Mouse (Mus musculus) midbrain, embryonic 10.5 days (tissue): ENCODE data around the gene Cotl1. TPM values are rescaled to one million over a fixed set of nuclear protein-coding genes. Genes with fewer than 3 reads are reported as not detected.

Experiments
- DNase-seq: peaks from one replicate; pipeline ENCODE4 v3.0.0-alpha.2; 2017; ENCODE audit warnings: low spot score
- H3K27ac ChIP-seq: fragments of 300-500 bp; sonication (generic); replicated peaks from 2 replicates; pipeline ENCODE4 v1.5.1; 2016; ENCODE audit warnings: mild to moderate bottlenecking
- H3K27me3 ChIP-seq: fragments of 300-500 bp; sonication (generic); 2 replicates; pipeline ENCODE4 v1.6.1; 2016; ENCODE audit warnings: low read depth, mild to moderate bottlenecking; ENCODE audit not compliant: poor library complexity, severe bottlenecking
- H3K36me3 ChIP-seq: fragments of 300-500 bp; sonication (generic); 2 replicates; pipeline ENCODE4 v1.6.1; 2016; ENCODE audit warnings: mild to moderate bottlenecking, moderate library complexity
- H3K4me1 ChIP-seq: fragments of 300-500 bp; sonication (generic); 2 replicates; pipeline ENCODE4 v1.6.1; 2016
- H3K4me3 ChIP-seq: fragments of 300-500 bp; sonication (generic); 2 replicates; pipeline ENCODE4 v1.5.1; 2016; ENCODE audit warnings: mild to moderate bottlenecking, moderate library complexity
- H3K9me3 ChIP-seq: fragments of 300-500 bp; sonication (generic); replicated peaks from 2 replicates; pipeline ENCODE4 v1.6.1; 2016; ENCODE audit warnings: mild to moderate bottlenecking
- WGBS: fragments of 180-500 bp; shearing (Covaris S2); methylation state at CpG from one replicate; pipeline ENCODE4 v1.1.7; 2016; 5-methylcytosine and 5-hydroxymethylcytosine counted together
- polyA plus RNA-seq: library from polyadenylated mRNA; unstranded; fragments of >200 nt; fragmentation: Nextera tagmentation; extraction: Ambion mirVana; gene quantifications from 2 replicates; pipeline ENCODE4 v1.2.1, GENCODE M21; 2016

Gene Cotl1
- polyA plus RNA-seq, 1 experiment from 2014 or later = 197 TPM

GRCm38 (mm10) chr8:119810127-119810868 is 30.0 kb downstream of the Cotl1 start:
- Histone ChIP-seq H3K4me3 (peak overlapping the region; percentile 9; the same call in 1 of the 2 replicates), H3K36me3 (peaks cover 57% of the 10 kb centered on the region), H3K27ac (peak overlapping the region; percentile 81), H3K9me3 (0 out of 2 replicates have a peak, but pooled peaks cover 3% of the 10 kb centered on the region), H3K4me1 (peaks cover 73% of the 10 kb centered on the region), H3K27me3 (no peaks in the 10 kb centered on the region)
- 61% methylated on average over 23 of the region's 23 CpGs for WGBS
- DNase-seq = peak; percentile 53

GRCm38 (mm10) chr8:119809620-119810019 is 30.7 kb downstream of the Cotl1 start:
- no peaks in the 10 kb centered on the region for H3K9me3 ChIP-seq
- 94% methylated on average over 9 of the region's 9 CpGs for WGBS
- H3K36me3 ChIP-seq = peaks cover 50% of the 10 kb centered on the region
- peak overlapping the region; percentile 81 for H3K27ac ChIP-seq
- no peak for DNase-seq
- no peaks in the 10 kb centered on the region for H3K27me3 ChIP-seq
- H3K4me1 ChIP-seq = peaks cover 75% of the 10 kb centered on the region
- no peak overlapping the region for H3K4me3 ChIP-seq

DNA sequence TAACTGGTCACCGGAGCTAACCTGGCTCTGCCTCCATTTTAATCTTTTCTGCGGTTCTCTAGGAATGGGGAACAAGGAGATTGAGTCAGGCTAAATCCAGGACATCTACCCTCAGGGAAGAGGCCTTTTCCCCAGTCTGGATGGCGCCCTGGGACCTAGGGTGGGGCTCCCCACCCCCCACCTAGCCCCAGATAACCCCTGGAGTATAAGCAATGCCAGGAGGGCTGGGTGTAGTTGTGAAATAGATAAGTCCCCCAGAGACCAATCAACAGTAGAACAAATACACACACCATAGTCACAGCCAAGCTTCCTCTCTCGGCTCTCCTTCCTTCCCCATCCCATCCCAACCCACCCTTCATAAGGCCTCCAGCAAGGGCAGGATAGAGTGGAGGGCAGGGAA is 32.7 kb downstream of the Cotl1 start:
- Histone ChIP-seq H3K36me3 (peaks cover 44% of the 10 kb centered on the region), H3K27ac (no peak overlapping the region), H3K9me3 (no peaks in the 10 kb centered on the region), H3K4me3 (no peak overlapping the region), H3K27me3 (no peaks in the 10 kb centered on the region), H3K4me1 (peaks cover 65% of the 10 kb centered on the region)
- 94% methylated on average over 4 of the region's 4 CpGs for WGBS
- DNase-seq = no peak

GRCm38 (mm10) chr8:119806422-119807263 is 33.7 kb downstream of the Cotl1 start:
- H3K4me1 ChIP-seq = peaks cover 59% of the 10 kb centered on the region
- peak overlapping the region; percentile 60; the same call in 1 of the 2 replicates for H3K27ac ChIP-seq
- DNase-seq = no peak
- H3K9me3 ChIP-seq = no peaks in the 10 kb centered on the region
- no peaks in the 10 kb centered on the region for H3K27me3 ChIP-seq
- WGBS = 84% methylated on average over 14 of the region's 14 CpGs
- H3K4me3 ChIP-seq = no peak overlapping the region
- H3K36me3 ChIP-seq = peaks cover 44% of the 10 kb centered on the region

- DNase-seq = no peak
- H3K36me3 ChIP-seq = peaks cover 38% of the 10 kb centered on the region
- no peak overlapping the region for H3K4me3 ChIP-seq
- no peaks in the 10 kb centered on the region; the same call in 1 of the 2 replicates for H3K27me3 ChIP-seq
- H3K9me3 ChIP-seq = no peaks in the 10 kb centered on the region
- H3K27ac ChIP-seq = peak overlapping the region; percentile 47; the same call in 1 of the 2 replicates
- peaks cover 59% of the 10 kb centered on the region for H3K4me1 ChIP-seq
- 85% methylated on average over 8 of the region's 8 CpGs for whole genome bisulfite sequencing
These were observed 35.1 kb downstream of the Cotl1 start for GRCm38 (mm10) chr8:119805275-119805674.

DNA sequence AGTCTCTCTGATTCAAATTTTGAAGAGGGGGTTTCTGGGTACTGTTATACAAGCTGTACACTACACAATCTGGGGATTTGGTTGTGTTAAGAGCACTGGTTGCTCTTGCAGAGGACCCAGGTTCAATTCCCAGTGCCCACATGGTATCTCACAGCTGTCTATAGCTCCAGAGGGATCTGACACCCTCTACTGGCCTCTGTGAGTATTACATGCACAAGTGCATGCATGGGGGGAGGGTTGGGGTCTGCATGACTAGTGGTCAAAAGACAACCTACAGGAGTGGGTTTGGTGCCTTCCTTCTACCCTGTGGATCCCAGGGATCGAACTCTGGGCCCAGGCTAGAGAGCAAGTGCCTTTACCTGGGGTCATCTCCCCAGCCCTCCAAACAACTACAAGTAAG is 37.8 kb downstream of the Cotl1 start:
- Histone ChIP-seq H3K9me3 (no peaks in the 10 kb centered on the region), H3K4me1 (peaks cover 71% of the 10 kb centered on the region), H3K27ac (no peak overlapping the region), H3K36me3 (peaks cover 11% of the 10 kb centered on the region), H3K27me3 (no peaks in the 10 kb centered on the region; the same call in 1 of the 2 replicates), H3K4me3 (no peak overlapping the region)
- no peak for DNase-seq
- 84% methylated on average over 1 of the region's 1 CpGs for WGBS

- Histone ChIP-seq H3K4me1 (peaks cover 73% of the 10 kb centered on the region), H3K27me3 (no peaks in the 10 kb centered on the region; the same call in 1 of the 2 replicates), H3K27ac (peak overlapping the region; percentile 86), H3K4me3 (no peak overlapping the region), H3K9me3 (no peaks in the 10 kb centered on the region), H3K36me3 (no peaks in the 10 kb centered on the region)
- peak; percentile 64 for DNase-seq
- WGBS = 14% methylated on average over 4 of the region's 4 CpGs
These were observed 39.2 kb downstream of the Cotl1 start for GRCm38 (mm10) chr8:119801168-119801567.

GRCm38 (mm10) chr8:119798965-119799264 is 41.4 kb downstream of the Cotl1 start:
- Histone ChIP-seq H3K4me3 (peak overlapping the region; percentile 20), H3K36me3 (no peaks in the 10 kb centered on the region), H3K4me1 (peaks cover 70% of the 10 kb centered on the region), H3K27ac (peak overlapping the region; percentile 86), H3K27me3 (no peaks in the 10 kb centered on the region; the same call in 1 of the 2 replicates), H3K9me3 (no peaks in the 10 kb centered on the region)
- 63% methylated on average over 2 of the region's 2 CpGs for WGBS
- no peak for DNase-seq

GRCm38 (mm10) chr8:119798170-119798964 is 42.0 kb downstream of the Cotl1 start:
- DNase-seq = peak; percentile 76
- Histone ChIP-seq H3K4me3 (peak overlapping the region; percentile 20), H3K9me3 (no peaks in the 10 kb centered on the region), H3K4me1 (peaks cover 73% of the 10 kb centered on the region), H3K27me3 (no peaks in the 10 kb centered on the region; the same call in 1 of the 2 replicates), H3K36me3 (no peaks in the 10 kb centered on the region), H3K27ac (peak overlapping the region; percentile 86)
- WGBS = 10% methylated on average over 15 of the region's 15 CpGs

- H3K27ac ChIP-seq = no peak overlapping the region
- peaks cover 86% of the 10 kb centered on the region for H3K4me1 ChIP-seq
- no peak for DNase-seq
- H3K36me3 ChIP-seq = no peaks in the 10 kb centered on the region
- H3K4me3 ChIP-seq = no peak overlapping the region
- WGBS = 84% methylated on average over 3 of the region's 3 CpGs
- no peaks in the 10 kb centered on the region for H3K9me3 ChIP-seq
- no peaks in the 10 kb centered on the region for H3K27me3 ChIP-seq
These were observed 44.7 kb downstream of the Cotl1 start for GRCm38 (mm10) chr8:119795651-119796050.

DNA sequence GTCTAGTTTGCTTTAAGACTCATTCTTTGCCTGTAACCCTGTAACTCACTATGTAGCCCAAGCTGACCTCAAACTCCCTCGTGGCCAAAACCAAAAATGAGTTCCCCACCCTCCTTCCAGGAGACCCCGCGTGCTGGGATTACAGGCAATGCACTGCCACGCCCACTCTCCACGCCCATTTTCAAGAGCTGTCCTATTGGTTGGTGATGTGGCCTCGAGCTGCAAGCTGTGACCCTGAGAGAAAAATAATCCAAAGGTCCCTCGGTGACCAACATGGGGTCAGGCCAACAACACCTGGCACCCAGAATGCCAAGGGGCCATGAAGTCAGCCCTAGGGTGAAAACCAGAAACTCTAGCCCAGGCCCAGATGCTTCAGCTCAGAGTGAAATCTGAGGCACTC is 45.7 kb downstream of the Cotl1 start:
- peak overlapping the region; percentile 50; the same call in 1 of the 2 replicates for H3K27ac ChIP-seq
- no peak for DNase-seq
- no peaks in the 10 kb centered on the region for H3K36me3 ChIP-seq
- 0 out of 2 replicates have a peak, but pooled peaks cover 1% of the 10 kb centered on the region for H3K27me3 ChIP-seq
- no peak overlapping the region for H3K4me3 ChIP-seq
- peaks cover 86% of the 10 kb centered on the region for H3K4me1 ChIP-seq
- H3K9me3 ChIP-seq = no peaks in the 10 kb centered on the region
- WGBS = 51% methylated on average over 7 of the region's 7 CpGs
